Mouse (Mus musculus) ES-Bruce4 (cell line): ENCODE measurements around the gene Chrng. TPM values are rescaled to one million over a fixed set of nuclear protein-coding genes. Genes with fewer than 3 reads are reported as not detected.

Source experiments
- H3K27ac ChIP-seq: 2 replicates; pipeline ENCODE4 v1.5.1; 2012; ENCODE audit warnings: low read length, inconsistent platforms; ENCODE audit not compliant: insufficient read depth
- H3K27me3 ChIP-seq: 2 replicates; pipeline ENCODE4 v1.6.1; 2012; ENCODE audit warnings: mild to moderate bottlenecking, low read length, inconsistent platforms; ENCODE audit not compliant: control insufficient read depth, poor library complexity, insufficient read depth, severe bottlenecking
- H3K36me3 ChIP-seq: 2 replicates; pipeline ENCODE4 v1.6.1; 2012; ENCODE audit warnings: inconsistent platforms, mild to moderate bottlenecking, low read length, moderate library complexity; ENCODE audit not compliant: control insufficient read depth, poor library complexity, insufficient read depth, severe bottlenecking
- H3K4me1 ChIP-seq: one replicate; pipeline ENCODE4 v1.8.1; 2011; ENCODE audit warnings: low read length; ENCODE audit not compliant: control insufficient read depth, insufficient read depth
- H3K4me3 ChIP-seq: 2 replicates; pipeline ENCODE4 v1.5.1; 2011; ENCODE audit warnings: low read depth, mild to moderate bottlenecking, low read length
- H3K9ac ChIP-seq: 2 replicates; pipeline ENCODE4 v1.6.1; 2012; ENCODE audit warnings: low read depth, mild to moderate bottlenecking, inconsistent platforms; ENCODE audit not compliant: poor library complexity, severe bottlenecking
- H3K9me3 ChIP-seq: replicated peaks from 2 replicates; pipeline ENCODE4 v1.6.1; 2012; ENCODE audit warnings: mild to moderate bottlenecking, low read length, inconsistent platforms; ENCODE audit not compliant: control insufficient read depth, poor library complexity, insufficient read depth, severe bottlenecking
- CTCF ChIP-seq: IDR thresholded peaks from one replicate; pipeline ENCODE4 v1.8.1; 2011; ENCODE audit warnings: low read depth, low read length
- EP300 ChIP-seq: IDR thresholded peaks from 2 replicates; pipeline ENCODE4 v1.6.1; 2011; ENCODE audit warnings: low read depth, low read length; ENCODE audit not compliant: insufficient read depth
- POLR2A ChIP-seq: IDR thresholded peaks from one replicate; pipeline ENCODE4 v1.8.1; 2011; ENCODE audit warnings: low read length; ENCODE audit not compliant: insufficient read depth
- polyA plus RNA-seq: library from polyadenylated mRNA; stranded (reverse); fragments of >200 nt; gene quantifications from 2 replicates; pipeline ENCODE4 v1.2.4, GENCODE M21; 2011; ENCODE audit warnings: low read depth; ENCODE audit not compliant: missing spikeins, insufficient read depth, insufficient read length

Gene Chrng
- polyA plus RNA-seq, 1 experiment, result not detected

GRCm38 (mm10) chr1:87239056-87239455 is 34.6 kb downstream of the Chrng start:
- Histone ChIP-seq H3K9me3 (no peaks in the 10 kb centered on the region), H3K27me3 (no peaks in the 10 kb centered on the region), H3K36me3 (peaks cover 16% of the 10 kb centered on the region), H3K9ac (no peak overlapping the region), H3K4me1 (peaks cover 3% of the 10 kb centered on the region), H3K4me3 (no peak overlapping the region), H3K27ac (no peak overlapping the region)
- TF ChIP-seq CTCF (peak; percentile 7), EP300 (no peak)

- no peaks in the 10 kb centered on the region for H3K9me3 ChIP-seq
- H3K4me3 ChIP-seq, result no peak overlapping the region
- H3K9ac ChIP-seq, result no peak overlapping the region
- H3K36me3 ChIP-seq, result no peaks in the 10 kb centered on the region; the same call in 1 of the 2 replicates
- peaks cover 1% of the 10 kb centered on the region for H3K4me1 ChIP-seq
- no peaks in the 10 kb centered on the region for H3K27me3 ChIP-seq
- no peak for TF ChIP-seq EP300
- no peak for TF ChIP-seq POLR2A
- no peak for TF ChIP-seq CTCF
- no peak overlapping the region for H3K27ac ChIP-seq
Observed at GRCm38 (mm10) chr1:87243021-87243420, 38.6 kb downstream of the Chrng start.

- Histone ChIP-seq H3K4me1 (peaks cover 1% of the 10 kb centered on the region), H3K27ac (no peak overlapping the region), H3K36me3 (no peaks in the 10 kb centered on the region), H3K27me3 (no peaks in the 10 kb centered on the region), H3K4me3 (no peak overlapping the region), H3K9me3 (no peaks in the 10 kb centered on the region), H3K9ac (no peak overlapping the region)
- TF ChIP-seq EP300, result no peak
- no peak for TF ChIP-seq CTCF
- TF ChIP-seq POLR2A, result no peak
Observed at GRCm38 (mm10) chr1:87245430-87245829, 41.0 kb downstream of the Chrng start.

GRCm38 (mm10) chr1:87245929-87246815 is 41.7 kb downstream of the Chrng start:
- H3K9ac ChIP-seq, result no peak overlapping the region
- no peaks in the 10 kb centered on the region for H3K27me3 ChIP-seq
- no peaks in the 10 kb centered on the region for H3K9me3 ChIP-seq
- no peak overlapping the region for H3K27ac ChIP-seq
- peak overlapping the region; percentile 35 for H3K4me3 ChIP-seq
- peaks cover 1% of the 10 kb centered on the region for H3K4me1 ChIP-seq
- no peaks in the 10 kb centered on the region for H3K36me3 ChIP-seq
- TF ChIP-seq POLR2A (no peak), CTCF (peak; percentile 96), EP300 (no peak)

- H3K4me3 ChIP-seq, result no peak overlapping the region
- peaks cover 3% of the 10 kb centered on the region for H3K4me1 ChIP-seq
- H3K27ac ChIP-seq, result no peak overlapping the region
- H3K36me3 ChIP-seq, result no peaks in the 10 kb centered on the region
- no peak overlapping the region for H3K9ac ChIP-seq
- H3K27me3 ChIP-seq, result no peaks in the 10 kb centered on the region
- TF ChIP-seq EP300 (no peak), CTCF (no peak), POLR2A (no peak)
- H3K9me3 ChIP-seq, result no peaks in the 10 kb centered on the region
Observed at GRCm38 (mm10) chr1:87252040-87252609, 47.7 kb downstream of the Chrng start.

GRCm38 (mm10) chr1:87255173-87255572 is 50.7 kb downstream of the Chrng start:
- H3K36me3 ChIP-seq, result no peaks in the 10 kb centered on the region
- no peaks in the 10 kb centered on the region for H3K9me3 ChIP-seq
- H3K9ac ChIP-seq, result no peak overlapping the region
- H3K27me3 ChIP-seq, result peaks cover 3% of the 10 kb centered on the region; the same call in 1 of the 2 replicates
- no peak for TF ChIP-seq EP300
- H3K27ac ChIP-seq, result no peak overlapping the region
- H3K4me3 ChIP-seq, result no peak overlapping the region
- peaks cover 3% of the 10 kb centered on the region for H3K4me1 ChIP-seq
